Mouse (Mus musculus): ENCODE data around the gene Ppm1m.

GRCm38 (mm10) chr9:106237401-106237800, 37.9 kb upstream of the Ppm1m start:
- TF ChIP-seq EP300 (IDR thresholded peaks at IDR 0.05) (no peak), CTCF (IDR thresholded peaks at IDR 0.05) (no peak)
